Mouse (Mus musculus): ENCODE data around the gene Reps2.

DNA sequence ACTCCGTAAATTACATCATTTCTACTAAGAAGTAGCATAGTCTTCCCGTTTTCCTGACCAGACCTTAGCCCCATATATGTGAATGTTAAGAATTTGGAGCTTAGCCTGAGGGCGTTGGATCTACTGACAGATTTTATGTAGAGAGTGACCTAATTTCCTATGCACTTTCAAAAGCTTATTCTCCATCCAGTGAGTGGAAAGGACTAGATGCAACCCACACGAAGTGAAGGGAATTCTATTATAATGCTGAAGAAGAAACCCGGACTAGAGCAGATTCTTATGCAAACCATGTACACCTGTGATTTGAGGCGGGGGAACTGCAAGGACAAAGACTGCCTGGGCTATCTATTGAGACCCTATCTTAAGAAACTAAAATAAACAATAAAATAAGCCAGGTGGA, 195.5 kb downstream of the Reps2 start:
- TF ChIP-seq POLR2A (IDR thresholded peaks at IDR 0.05; ENCODE audit: low read depth, low read length) (no peak), CTCF (IDR thresholded peaks at IDR 0.05; ENCODE audit: borderline replicate concordance, insufficient read depth, low read length) (no peak)

Measured in embryonic fibroblast, embryonic 13.5 days (primary cell).